Mouse (Mus musculus): ENCODE results near the gene Slc15a5.

DNA sequence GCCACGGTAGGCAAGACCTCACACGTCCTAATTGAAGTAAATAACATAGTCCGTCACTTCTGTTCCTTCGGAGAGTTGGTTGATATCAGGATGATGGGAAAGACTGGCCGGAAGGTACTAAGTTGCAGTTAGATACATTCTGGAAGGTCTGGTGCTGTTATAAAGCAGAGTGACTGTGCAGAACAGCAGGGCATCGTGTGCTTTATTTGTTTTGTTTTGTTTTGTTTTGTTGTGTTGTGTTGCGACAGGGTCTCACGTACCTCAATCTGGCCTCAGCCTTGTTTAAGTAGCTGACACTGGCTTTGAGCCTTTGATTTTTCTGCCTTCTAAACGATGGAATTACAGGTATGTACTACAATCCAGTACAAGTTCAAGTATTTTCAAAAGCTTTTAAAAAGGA, 26.0 kb downstream of the Slc15a5 start:
- TF ChIP-seq POLR2A (IDR thresholded peaks at IDR 0.05; ENCODE audit: insufficient read depth, low read depth, low read length) (no peak), EP300 (IDR thresholded peaks at IDR 0.05; ENCODE audit: insufficient read depth, low read depth, low read length) (no peak)
